Mouse (Mus musculus): ENCODE results near the gene Mphosph9.

GRCm38 (mm10) chr5:124266821-124267220 is 61.0 kb downstream of the Mphosph9 start:
- TF ChIP-seq CHD2 (IDR thresholded peaks at IDR 0.05; ENCODE audit: low read length) (no peak), CTCF (IDR thresholded peaks at IDR 0.05 in 2 of 3, conservative IDR thresholded peaks at IDR 0.05 in 1 of 3; ENCODE audit: control insufficient read depth in 1 of 3, insufficient read depth in 1 of 3, low read depth in 2 of 3, low read length in 3 of 3, poor library complexity in 1 of 3, severe bottlenecking in 1 of 3) (no peak), TCF12 (IDR thresholded peaks at IDR 0.05; ENCODE audit: low read depth, low read length) (peak; percentile 88), NELFE (IDR thresholded peaks at IDR 0.05; ENCODE audit: low read depth, low read length) (no peak), E2F4 (IDR thresholded peaks at IDR 0.05; ENCODE audit: borderline replicate concordance, low read depth, low read length) (no peak), POLR2A (IDR thresholded peaks at IDR 0.05; ENCODE audit: control insufficient read depth in 1 of 2, insufficient read depth in 1 of 2, low read depth in 1 of 2, low read length in 2 of 2, poor library complexity in 1 of 2) (no peak), SMC3 (IDR thresholded peaks at IDR 0.05; ENCODE audit: low read depth, low read length) (no peak), CHD1 (IDR thresholded peaks at IDR 0.05; ENCODE audit: low read depth, low read length) (no peak), MYB (IDR thresholded peaks at IDR 0.05; ENCODE audit: low read depth, low read length) (no peak)

All from MEL (cell line).